Mouse (Mus musculus) CH12F3 (cell line): Measurements from ENCODE around the gene Senp2.
"Not testable (repeated sequence)": the region's sequence is repeated elsewhere in the genome, so short reads cannot be mapped to it uniquely, and the experiment has no call there.

ENCODE experiments used
- in situ Hi-C: fragments of 300-500 bp; cut with MboI; formaldehyde crosslinking; loops from 2 replicates; pipeline ENCODE4 v1.14.3; 2020; ENCODE audit warnings: low sequenced_read_pairs

The Senp2 gene

DNA sequence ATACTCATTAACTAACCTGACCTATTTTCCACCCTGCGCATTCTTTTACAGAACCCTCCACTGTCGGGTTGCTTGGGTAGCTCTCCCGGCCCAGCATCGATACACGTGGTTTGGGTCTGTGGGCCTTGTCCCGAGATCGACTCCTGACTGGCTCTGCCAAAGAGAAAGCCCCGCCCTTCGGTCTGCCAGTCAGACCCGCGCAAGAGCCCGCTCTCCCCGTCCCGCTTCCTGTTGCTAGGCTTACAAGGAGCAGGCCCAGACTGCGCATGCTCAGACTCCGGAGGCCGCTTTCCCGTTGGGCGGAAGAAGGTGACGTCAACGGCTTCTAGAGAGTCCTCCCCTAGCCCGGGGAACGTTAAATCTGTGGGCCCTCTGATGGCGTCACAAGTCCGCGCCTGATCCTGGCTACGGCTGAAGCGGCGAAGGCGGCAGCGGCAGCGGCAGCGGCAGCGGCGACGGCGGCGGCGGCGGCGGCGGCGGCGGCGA lies at the start of gene Senp2:
Senp2 (plus strand) TSS at position 386 of the 486 bp plus-strand sequence.
- in situ Hi-C loops, result loop anchor here (25.0 kb wide), 1 partner anchor 172 kb away; no protein-coding TSS in a partner anchor

DNA sequence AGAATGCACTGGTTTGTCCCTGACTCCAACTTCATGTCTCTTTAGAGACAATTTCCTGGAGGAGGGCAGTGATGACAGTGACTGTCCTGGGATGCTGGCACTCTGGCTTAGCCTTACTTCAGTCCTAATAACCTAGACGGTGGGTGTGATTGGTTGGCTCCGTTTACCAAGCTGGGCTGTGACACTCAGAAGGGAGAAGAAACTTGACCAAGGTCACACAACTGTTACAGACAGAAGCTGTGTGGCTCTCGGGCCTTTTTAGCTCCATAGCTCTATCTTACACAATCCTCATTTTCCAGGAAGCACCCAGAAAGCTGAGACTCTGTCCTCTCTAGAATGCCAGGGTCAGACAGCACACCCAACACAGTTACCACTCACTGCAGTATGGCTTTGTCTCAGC lies 43.7 kb upstream of the Senp2 start:
- in situ Hi-C loops, result no loop called here

DNA sequence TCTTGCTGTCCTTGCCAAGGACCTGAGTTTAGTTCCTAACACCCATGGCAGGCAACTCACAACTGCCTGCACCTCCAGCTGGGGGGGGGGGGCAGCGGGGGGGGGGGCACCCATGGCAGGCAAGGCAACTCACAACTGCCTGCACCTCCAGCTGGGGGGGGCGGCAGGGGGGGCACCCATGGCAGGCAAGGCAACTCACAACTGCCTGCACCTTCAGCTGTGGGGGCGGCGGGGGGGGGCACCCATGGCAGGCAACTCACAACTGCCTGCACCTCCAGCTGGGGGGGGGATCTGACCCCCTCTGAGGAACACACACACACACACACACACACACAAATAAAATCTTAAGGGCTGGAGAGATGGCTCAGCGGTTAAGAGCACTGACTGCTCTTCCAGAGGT lies 39.4 kb upstream of the Senp2 start:
- in situ Hi-C loops, result no loop called here

DNA sequence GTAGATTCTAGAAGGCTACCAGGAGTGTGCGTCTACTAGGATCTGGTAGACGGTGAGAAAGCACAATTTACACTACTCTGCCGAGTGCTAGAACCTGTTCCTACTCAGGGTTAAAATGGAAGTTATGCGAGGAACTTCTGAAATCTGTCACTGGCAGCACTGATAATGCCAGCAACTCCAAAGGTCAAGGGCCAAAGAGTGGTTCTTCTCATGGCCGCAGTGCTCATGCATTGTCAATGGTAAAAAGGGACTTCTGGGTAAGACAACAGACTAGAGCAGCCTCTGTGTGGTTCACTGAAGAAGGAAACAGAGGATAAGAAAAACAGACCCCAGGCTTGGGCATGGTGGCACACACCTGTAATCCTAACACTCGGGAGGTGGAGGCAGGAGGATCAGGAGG lies 38.7 kb upstream of the Senp2 start:
- in situ Hi-C loops, result no loop called here

DNA sequence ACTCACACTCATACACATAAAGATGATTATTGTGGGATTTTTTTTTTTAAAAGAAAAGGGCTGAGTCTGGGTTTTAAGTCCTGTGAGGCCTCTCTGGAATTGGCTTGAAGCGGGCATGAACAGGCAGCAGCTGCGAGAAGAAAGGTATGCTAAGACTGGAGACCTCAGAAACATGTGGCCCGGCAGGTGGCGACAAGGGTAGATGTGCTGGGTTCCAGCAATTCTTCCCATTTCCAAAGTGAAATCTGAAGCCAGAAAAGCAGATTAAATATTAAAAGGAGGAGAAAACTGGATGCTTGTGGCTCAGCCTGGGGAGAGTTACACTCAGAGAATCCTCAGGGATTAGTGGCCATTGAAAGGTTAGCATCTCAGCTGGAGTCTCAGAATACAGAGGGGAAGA lies 37.8 kb upstream of the Senp2 start:
- in situ Hi-C loops, result no loop called here

DNA sequence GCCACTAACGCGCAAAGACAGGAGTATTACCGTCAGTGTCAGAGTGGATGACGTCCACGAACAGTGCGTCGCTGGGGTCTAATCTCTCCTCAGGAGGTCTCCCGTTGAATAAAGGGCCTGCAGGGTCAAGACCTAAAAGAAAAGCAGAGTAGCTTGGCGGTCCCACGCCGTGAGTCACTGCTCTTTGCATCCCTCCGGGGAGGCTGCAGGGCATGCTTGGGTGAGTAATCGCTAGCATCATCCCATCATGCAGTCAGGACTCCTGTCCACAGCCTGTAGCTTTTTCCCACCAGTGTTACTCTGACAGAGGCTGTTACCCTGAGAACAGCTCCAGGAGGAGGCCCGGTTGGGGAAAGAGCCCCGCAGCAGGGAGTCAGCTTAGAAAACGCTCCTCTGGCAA lies 33.1 kb upstream of the Senp2 start:
- in situ Hi-C loops, result no loop called here

DNA sequence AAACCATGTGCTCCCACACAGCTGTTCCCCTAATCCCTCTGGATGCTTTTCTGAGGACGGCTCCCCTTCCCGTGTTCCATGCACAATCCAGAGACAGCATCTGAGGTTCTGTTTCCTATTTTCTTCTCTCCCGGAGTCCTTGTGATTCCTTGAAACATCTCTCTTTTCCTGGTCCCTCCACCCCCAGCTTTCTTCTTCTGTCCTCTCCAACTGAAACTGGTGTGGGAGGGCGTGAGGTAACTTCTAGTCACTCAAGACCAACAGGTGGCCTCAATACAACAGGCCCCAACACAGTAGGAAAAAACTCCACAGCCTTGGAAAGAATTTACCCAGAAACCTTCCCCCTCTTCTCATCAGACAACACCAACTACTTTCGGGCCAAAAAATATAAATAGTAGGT lies 31.9 kb upstream of the Senp2 start:
- in situ Hi-C loops, result no loop called here

DNA sequence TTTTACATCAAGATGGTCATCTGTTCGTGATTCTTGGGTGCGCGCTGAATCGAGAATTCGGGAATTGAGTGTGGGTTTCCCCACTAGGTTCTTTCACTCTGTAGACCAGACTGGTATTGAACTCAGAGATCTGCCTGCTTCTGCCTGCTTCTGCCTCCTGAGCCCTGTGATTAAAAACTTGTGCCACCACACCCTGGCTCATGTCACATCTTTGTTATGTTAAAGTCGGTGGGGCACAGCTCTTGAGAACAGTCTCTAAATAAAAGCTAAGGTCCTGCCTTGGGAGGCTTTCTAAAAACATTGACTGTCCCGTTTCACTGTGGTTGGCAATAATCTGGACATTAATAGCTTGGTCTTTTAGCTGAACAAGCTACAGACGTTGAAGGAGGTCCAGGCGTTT lies 26.1 kb upstream of the Senp2 start:
- in situ Hi-C loops, result no loop called here

DNA sequence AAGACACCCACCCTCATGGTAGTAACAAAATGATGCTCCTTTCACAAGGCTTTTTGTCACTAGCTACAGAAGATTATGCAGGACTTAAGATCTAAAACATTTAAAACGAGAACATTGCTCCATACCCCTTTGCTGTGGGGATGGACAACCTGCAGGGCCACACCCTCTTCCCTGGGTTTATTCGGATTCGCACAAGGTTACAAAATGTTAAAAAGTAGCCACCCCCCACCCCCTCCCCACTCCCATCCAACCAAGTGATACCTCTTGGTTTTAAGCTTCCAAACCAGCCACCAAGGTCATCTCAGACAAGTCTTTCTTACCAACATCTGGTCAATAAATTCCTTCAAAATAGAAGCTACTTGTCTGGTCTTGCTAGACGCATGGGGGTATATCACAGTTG lies 25.7 kb upstream of the Senp2 start:
- in situ Hi-C loops, result no loop called here

DNA sequence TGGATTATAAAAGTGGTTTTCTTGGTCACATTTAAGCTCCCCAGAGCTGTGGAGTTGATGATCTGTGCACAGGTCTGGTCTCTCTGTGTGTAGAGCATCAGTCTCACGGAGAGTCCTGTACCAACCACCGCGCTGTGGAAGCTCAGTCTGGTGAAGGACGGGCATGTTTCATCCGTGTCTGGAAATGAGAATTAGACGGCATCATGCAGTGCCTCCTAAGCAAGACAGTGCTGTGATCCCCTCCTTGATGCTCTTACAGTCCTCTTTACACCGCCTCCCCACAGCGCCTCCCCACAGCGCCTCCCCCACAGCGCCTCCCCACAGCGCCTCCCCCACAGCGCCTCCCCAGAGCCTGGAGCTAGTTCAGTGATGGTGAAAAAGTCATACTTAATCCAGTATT lies 25.2 kb upstream of the Senp2 start:
- in situ Hi-C loops, result no loop called here

DNA sequence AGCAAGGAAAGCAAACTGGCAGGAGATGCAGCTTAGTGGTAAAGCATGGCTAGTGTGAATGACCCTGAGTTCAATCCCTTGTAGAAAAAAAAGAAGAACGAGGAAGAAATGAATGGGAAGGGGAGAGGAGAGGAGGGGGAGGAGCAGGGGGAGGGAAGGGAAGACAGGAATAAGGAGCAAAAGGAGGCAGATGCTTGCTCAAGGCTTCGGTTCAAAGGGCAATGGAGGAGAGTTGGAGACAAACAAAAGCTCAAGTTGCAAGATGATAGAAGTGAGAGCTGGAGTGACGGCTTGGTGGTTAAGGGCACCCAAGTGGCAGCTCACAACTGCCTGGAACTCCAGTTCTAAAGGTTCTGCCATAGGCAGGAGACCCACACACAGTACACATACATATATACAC lies 23.1 kb upstream of the Senp2 start:
- in situ Hi-C loops, result no loop called here

DNA sequence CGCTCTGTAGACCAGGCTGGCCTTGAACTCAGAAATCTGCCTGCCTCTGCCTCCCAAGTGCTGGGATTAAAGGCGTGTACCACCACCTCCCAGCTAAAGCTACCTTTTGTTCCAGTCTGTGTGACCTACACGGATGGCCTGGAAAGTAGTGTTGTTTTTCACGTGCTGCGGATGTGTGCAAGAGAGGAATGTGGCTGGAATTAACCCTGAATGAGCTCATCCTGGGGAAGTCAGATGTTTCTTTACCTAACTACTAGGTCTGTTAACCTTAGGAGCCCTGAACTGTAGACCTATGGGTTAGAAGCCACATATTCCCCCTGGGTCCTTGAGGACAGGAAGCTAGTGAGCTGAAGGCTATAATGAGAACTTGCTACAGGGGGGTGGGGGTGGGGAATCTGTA lies 21.3 kb upstream of the Senp2 start:
- in situ Hi-C loops, result no loop called here

DNA sequence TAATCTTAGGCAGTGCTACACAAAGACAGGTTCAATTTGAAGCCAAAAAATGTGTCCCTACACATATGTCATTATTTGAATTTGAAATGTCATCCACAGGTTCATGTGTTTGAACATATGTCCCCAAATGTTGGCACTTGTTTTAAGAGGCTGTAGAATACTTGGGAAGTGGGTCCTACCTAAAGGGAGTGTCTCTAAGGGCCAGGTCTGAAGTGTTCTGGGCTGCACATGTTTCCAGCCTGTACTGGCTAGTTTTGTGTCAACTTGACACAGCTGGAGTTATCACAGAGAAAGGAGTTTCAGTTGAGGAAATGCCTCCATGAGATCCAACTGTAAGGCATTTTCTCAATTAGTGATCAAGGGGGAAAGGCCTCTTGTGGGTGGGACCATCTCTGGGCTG lies 18.4 kb upstream of the Senp2 start:
- in situ Hi-C loops, result not testable (repeated sequence)

DNA sequence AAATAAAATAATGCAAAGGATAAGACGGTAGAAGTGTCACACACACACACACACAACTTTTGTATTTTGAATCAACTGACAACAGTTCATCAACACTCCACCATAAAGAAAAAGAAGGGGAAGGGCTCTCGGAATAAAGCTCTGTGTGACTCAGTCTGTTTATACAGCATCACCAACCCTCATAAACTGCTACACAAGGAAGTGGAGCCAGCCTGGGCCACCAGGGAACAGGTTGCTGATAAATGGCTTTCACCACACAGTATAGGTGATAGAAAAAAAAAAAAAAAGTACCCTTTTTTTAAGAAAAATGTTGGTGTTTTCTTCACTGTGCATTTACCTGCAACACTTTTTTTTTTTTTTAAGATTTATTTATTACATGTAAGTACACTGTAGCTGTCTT lies 17.5 kb upstream of the Senp2 start:
- in situ Hi-C loops, result no loop called here

DNA sequence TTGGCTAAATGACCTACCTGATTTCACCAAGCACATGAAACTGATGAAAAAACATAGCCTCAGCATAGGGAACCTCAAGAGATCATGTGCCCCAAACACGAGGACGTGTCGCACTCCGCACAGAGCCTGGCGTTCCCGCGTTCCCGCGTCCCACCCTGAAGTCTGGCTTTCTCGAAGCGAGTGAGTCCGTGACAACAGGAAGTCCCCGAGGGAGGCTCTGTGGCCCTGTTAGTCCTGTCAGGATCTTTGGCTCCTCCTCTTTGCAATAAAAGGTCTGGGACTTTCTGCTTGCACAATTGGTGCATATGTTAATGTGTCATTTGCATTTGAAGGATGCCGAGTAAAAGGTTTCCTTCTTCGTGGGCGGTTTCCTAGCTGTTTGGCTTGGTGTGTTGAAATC lies 14.0 kb upstream of the Senp2 start, which contains the start of gene Liph:
Liph (minus strand) TSS at position 360 of the 400 bp plus-strand sequence.
- in situ Hi-C loops, result no loop called here

DNA sequence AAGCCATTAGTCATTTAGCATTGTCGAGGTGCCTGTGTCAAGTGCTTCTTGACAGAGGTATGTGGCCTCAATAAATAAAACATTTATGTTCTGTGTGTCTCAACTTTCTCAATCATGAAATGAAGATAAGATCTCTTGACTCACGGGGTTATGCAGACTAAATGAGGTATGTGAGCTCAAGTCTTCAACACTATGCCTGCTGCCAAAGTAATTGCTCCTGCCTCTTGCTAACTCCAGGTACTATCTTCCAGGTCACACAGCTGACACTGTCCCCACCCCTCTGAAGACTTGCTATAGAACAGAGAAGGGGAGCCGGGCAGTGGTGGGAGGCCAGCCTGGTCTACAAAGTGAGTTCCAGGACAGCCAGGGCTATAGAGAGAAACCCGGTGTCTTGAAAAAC lies 12.9 kb upstream of the Senp2 start:
- in situ Hi-C loops, result no loop called here

DNA sequence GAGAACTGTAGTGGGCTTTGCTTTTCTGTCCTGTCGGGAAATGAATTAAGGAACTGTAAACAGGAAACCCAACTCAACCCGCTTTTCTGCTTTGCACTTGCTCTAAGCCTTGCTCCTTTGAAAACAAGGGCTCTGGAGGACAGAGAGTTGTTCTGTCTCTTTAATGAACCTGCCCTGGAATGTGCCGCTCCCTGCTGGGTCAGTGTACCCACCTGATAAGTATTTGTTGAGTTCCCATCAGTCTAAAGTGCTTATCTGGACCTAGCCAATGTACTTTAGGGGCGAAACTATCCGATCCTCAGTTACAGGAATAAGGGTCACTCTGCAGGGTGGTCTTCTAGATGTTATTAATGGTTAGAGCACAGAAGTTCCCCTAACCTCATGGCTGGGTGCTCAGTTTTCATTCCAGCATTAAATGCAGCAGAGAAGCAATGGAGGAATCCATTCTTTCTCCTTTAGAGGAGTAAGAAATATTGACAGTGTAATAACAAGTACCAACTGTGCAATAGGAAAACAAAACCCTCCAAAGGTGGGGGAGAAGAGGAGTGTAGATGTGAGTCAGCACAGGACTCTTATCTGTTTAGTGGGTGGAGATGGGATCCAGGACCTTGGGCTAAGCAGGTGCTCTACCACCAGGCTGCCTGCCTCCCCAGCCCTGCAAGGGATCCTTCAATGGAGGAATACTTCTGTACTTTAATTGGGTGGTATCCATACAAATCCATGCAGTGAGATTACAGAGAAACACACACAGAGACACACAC lies 12.2 kb upstream of the Senp2 start:
- in situ Hi-C loops, result no loop called here

DNA sequence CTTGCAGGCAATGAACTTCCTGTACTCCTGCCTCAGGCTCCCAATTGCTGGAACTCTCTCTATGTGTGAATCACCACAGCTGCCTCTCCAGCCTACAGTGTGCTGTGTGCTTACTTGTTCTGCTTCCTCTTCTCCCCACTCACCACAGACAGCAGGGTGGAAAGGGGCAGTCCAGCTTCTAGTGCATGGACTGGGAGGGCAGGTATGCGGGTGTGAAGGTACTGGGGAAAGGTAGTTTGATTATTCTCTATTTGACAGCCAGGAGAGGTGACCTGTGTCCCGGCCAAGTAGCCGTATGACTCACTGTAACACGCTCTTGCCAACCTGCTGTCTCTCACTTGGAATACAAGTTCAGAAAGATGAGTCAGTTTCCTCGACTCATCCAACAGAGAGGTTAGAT lies 11.2 kb upstream of the Senp2 start:
- in situ Hi-C loops, result no loop called here

DNA sequence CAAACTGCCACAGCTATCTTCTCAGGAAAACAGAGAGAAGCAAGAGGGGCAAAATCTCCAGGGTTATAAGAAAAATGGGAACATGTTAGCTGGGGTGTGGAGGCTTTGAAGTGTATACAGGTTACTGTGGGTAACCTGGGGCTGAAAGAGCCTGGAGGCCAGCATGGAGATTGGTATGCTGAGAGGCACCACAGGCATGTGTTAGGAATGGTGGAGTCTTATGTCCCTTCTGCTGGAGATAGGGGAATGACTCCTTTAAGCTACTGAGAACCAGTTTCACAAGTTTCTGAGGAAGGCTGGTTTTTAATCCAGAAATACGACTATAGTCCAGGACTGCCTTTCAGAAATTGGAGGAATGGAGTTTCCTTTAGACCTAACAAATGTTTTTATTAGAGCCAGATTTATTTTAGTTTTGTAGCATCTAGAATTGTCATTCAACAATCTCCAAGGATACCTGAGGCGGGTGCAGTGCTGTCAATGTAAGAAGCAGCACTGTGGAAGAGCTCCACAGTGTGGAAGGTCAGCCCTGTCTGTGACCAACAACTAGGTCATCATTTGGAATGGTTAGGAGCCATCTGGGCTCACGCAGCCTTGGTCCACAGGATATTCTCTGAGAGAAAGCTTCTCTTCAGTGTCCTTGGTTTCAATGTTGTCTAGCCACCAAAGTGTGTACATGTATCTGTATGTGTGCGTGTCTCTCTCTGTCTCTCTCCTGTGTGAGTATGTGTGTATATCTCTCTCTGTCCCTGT lies 9.2 kb upstream of the Senp2 start:
- in situ Hi-C loops, result loop anchor here (25.0 kb wide), 1 partner anchor 163 kb away; no protein-coding TSS in a partner anchor

DNA sequence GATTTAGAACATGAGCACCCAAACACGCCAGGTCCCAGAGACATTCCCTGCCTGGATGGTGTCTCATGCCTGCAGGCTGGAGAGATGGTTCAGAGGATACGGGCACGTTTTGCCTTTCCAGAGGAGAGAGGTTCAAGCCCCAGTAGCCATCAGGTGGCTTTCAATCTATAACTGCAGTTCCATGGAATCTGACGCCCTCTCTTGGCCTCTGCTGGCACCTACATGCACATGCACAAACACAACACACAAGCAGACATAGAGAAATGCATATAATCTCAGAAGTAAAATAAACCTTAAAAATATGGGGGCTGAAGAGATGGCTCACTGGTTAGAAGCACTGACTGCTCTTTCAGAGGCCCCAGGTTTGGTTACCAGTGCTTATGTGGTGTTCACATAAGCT lies 8.1 kb upstream of the Senp2 start:
- in situ Hi-C loops, result loop anchor here (25.0 kb wide), 1 partner anchor 164 kb away; no protein-coding TSS in a partner anchor

DNA sequence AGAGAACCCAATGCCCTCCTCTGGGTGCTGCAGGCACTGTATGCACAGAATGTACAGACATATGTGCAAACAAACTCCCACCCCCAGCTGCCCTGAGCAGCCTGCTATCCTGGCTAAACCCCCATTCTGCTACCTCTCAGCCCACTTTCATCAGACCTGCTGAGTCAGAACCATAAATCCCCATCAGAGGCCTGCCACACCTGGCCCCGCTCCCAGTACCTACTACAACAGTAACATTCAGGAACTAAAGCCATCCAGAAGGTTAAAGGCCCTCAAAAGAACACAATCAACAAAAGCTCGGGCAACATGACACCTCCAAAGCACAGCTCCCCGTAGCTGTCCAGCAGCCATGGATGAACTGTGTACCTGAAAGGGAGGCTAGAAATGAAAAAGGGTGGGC lies 7.7 kb upstream of the Senp2 start:
- in situ Hi-C loops, result loop anchor here (25.0 kb wide), 1 partner anchor 164 kb away; no protein-coding TSS in a partner anchor

DNA sequence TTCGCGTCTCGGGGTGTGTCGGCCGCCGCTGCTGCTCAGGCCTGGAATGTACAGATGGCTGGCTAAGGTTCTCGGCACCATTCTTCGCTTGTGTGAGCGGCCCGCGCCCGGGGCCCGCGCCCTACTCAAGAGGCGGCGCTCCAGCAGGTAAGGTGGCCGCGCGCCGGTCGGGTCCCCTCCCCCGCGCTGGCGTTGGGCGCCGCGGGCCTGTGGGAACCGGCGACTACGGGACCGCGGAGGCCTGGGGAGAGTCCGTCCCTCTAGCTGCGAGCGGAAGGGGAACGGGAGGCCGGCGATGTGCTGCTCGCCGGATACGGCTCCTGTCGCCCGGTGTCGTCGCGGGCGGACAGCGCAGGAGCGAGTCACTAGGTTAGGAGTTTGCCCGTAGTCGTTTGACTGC lies 312 bp downstream of the Senp2 start:
- in situ Hi-C loops, result loop anchor here (25.0 kb wide), 1 partner anchor 172 kb away; no protein-coding TSS in a partner anchor
